ENCODE assay signal across 12 mouse cellular contexts in the genomic region with DNA sequence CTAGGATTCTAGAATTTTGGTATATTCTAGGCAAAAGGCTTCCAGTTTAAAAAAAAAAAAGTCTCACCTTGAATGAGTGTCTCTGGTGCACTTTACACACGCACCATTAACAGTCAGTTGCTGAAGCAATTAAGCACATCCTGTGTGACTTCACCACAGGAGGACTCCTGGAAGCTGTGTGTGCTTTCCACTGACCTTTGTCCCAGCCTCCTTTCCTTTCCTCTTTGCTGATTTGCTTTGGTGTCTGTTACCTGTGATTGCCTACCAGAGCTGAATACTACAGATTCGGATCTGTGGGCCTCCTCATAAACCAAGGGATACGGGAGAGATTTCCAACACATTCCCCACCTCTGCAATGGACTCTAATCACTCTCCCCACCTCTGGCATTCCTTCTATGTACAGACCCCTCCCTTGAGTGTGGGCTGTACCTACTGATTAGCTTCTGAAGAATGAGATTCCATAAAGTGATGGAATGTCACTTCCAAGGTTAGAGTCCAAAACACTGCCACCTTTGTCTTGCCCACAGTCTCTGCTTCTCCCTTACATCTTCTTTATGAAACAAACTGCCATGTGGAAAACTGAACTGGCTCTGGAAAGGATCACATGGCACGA. TPM values are rescaled to one million over a fixed set of nuclear protein-coding genes. Genes with fewer than 3 reads are reported as not detected.
DNase-seq lines count a peak whose midpoint lies in the region; ATAC-seq and TF ChIP-seq lines count a peak whose summit lies in the region.
"Had no signal": no experiment of that assay in that cellular context is flagged by ENCODE, and none has a peak within 500 bp of the region (broad histone marks: within the 10 kb centered on the region; RNA-seq: fewer than 3 reads in every experiment).

No protein-coding gene starts in this region.

- no peaks in the 10 kb centered on the region for H3K36me3 ChIP-seq in heart, embryonic 12.5 days
- no peaks in the 10 kb centered on the region for H3K36me3 ChIP-seq in liver, adult 2 months (ENCODE audit: control insufficient read depth, insufficient read depth, low read length)
- H3K36me3 ChIP-seq in liver, embryonic 11.5 days (ENCODE audit: control insufficient read depth, insufficient read depth, low read length), result no peaks in the 10 kb centered on the region
- no peaks in the 10 kb centered on the region for H3K36me3 ChIP-seq in intestine, postnatal 0 days (ENCODE audit: control insufficient read depth, insufficient read depth)
- H3K36me3 ChIP-seq in stomach, embryonic 16.5 days (ENCODE audit: control insufficient read depth, insufficient read depth, low read length), result no peaks in the 10 kb centered on the region
- H3K36me3 ChIP-seq in hindbrain, embryonic 13.5 days, result no peaks in the 10 kb centered on the region

- no peak overlapping the region for H3K9ac ChIP-seq in heart, embryonic 12.5 days
- H3K9ac ChIP-seq in liver, adult 2 months (ENCODE audit: low read depth, low read length), result no peak overlapping the region
- H3K9ac ChIP-seq in liver, embryonic 11.5 days (ENCODE audit: low read depth, low read length), result no peak overlapping the region
- H3K9ac ChIP-seq in intestine, postnatal 0 days (ENCODE audit: low read depth, low read length), result no peak overlapping the region
- H3K9ac ChIP-seq in stomach, embryonic 16.5 days (ENCODE audit: low read length), result no peak overlapping the region
- no peak overlapping the region for H3K9ac ChIP-seq in hindbrain, embryonic 13.5 days
- H3K9ac ChIP-seq: forebrain, postnatal 0 days; midbrain, embryonic 12.5 days had no signal

- WGBS in heart, embryonic 12.5 days, result 31% methylated on average over 4 of the region's 4 CpGs
- 38% methylated on average over 4 of the region's 4 CpGs for WGBS in liver, adult 2 months
- WGBS in liver, embryonic 11.5 days, result 60% methylated on average over 4 of the region's 4 CpGs
- WGBS in intestine, postnatal 0 days, result 36% methylated on average over 4 of the region's 4 CpGs
- WGBS in stomach, embryonic 16.5 days, result 53% methylated on average over 4 of the region's 4 CpGs
- WGBS in hindbrain, embryonic 13.5 days, result 82% methylated on average over 4 of the region's 4 CpGs

- H3K4me2 ChIP-seq in heart, embryonic 12.5 days, result 0 out of 2 replicates have a peak overlapping the region, but pooled peaks have one; percentile 6
- no peak overlapping the region for H3K4me2 ChIP-seq in liver, embryonic 11.5 days
- H3K4me2 ChIP-seq in intestine, postnatal 0 days (replicated peaks; ENCODE audit: low read depth), result peak overlapping the region; percentile 24; the same call in 1 of the 2 replicates
- H3K4me2 ChIP-seq in stomach, embryonic 16.5 days (ENCODE audit: low read depth, low read length), result no peak overlapping the region
- no peak overlapping the region for H3K4me2 ChIP-seq in hindbrain, embryonic 13.5 days
- H3K4me2 ChIP-seq: midbrain, embryonic 12.5 days had no signal

- H3K27me3 ChIP-seq in heart, embryonic 12.5 days (replicated peaks), result no peaks in the 10 kb centered on the region
- no peaks in the 10 kb centered on the region for H3K27me3 ChIP-seq in liver, adult 2 months (ENCODE audit: control insufficient read depth, insufficient read depth, low read length)
- no peaks in the 10 kb centered on the region for H3K27me3 ChIP-seq in liver, embryonic 11.5 days (replicated peaks; ENCODE audit: control insufficient read depth, insufficient read depth, low read length)
- no peaks in the 10 kb centered on the region for H3K27me3 ChIP-seq in intestine, postnatal 0 days (replicated peaks; ENCODE audit: control insufficient read depth, insufficient read depth, low read length)
- H3K27me3 ChIP-seq in stomach, embryonic 16.5 days (ENCODE audit: control insufficient read depth, insufficient read depth, low read length), result no peaks in the 10 kb centered on the region
- no peaks in the 10 kb centered on the region for H3K27me3 ChIP-seq in hindbrain, embryonic 13.5 days
- H3K27me3 ChIP-seq: midbrain, embryonic 12.5 days had no signal

- H3K4me1 ChIP-seq in heart, embryonic 12.5 days (replicated peaks), result peaks cover 71% of the 10 kb centered on the region
- H3K4me1 ChIP-seq in liver, adult 2 months (ENCODE audit: control insufficient read depth, insufficient read depth, low read length), result peaks cover 9% of the 10 kb centered on the region
- H3K4me1 ChIP-seq in liver, embryonic 11.5 days (replicated peaks; ENCODE audit: control insufficient read depth, insufficient read depth, low read length), result peaks cover 23% of the 10 kb centered on the region
- peaks cover 10% of the 10 kb centered on the region for H3K4me1 ChIP-seq in intestine, postnatal 0 days (replicated peaks; ENCODE audit: control insufficient read depth, insufficient read depth, low read length)
- peaks cover 11% of the 10 kb centered on the region for H3K4me1 ChIP-seq in stomach, embryonic 16.5 days (ENCODE audit: control insufficient read depth, insufficient read depth, low read length)
- peaks cover 51% of the 10 kb centered on the region for H3K4me1 ChIP-seq in hindbrain, embryonic 13.5 days (replicated peaks)

- peaks cover 32% of the 10 kb centered on the region for H3K79me2 ChIP-seq in liver, adult 2 months (ENCODE audit: control insufficient read depth, insufficient read depth, low read length)

- no peak for DNase-seq in heart, adult 9 months (ENCODE audit: low spot score in 2 of 2)
- peak; percentile 77 for DNase-seq in liver, adult 2 months (ENCODE audit: extremely low read depth, low read depth, low spot score)
- DNase-seq in liver, embryonic 11.5 days (ENCODE audit: low spot score), result no peak
- no peak for DNase-seq in cerebellum, adult 11 months
- DNase-seq: forebrain, postnatal 0 days; lung, adult 18-20 months had no signal

- peak overlapping the region; percentile 36 for H3K27ac ChIP-seq in heart, embryonic 12.5 days (ENCODE audit: poor library complexity, severe bottlenecking)
- peak overlapping the region; percentile 15; the same call in 1 of the 2 replicates for H3K27ac ChIP-seq in liver, adult 2 months (replicated peaks; ENCODE audit: insufficient read depth, low read depth, low read length)
- no peak overlapping the region for H3K27ac ChIP-seq in liver, embryonic 11.5 days (ENCODE audit: low read depth, low read length)
- H3K27ac ChIP-seq in intestine, postnatal 0 days (ENCODE audit: low read depth, low read length), result peak overlapping the region; percentile 77
- no peak overlapping the region for H3K27ac ChIP-seq in stomach, embryonic 16.5 days (ENCODE audit: low read length)
- H3K27ac ChIP-seq in hindbrain, embryonic 13.5 days, result no peak overlapping the region
- H3K27ac ChIP-seq: midbrain, embryonic 12.5 days had no signal

- ATAC-seq in heart, embryonic 12.5 days (ENCODE audit: insufficient number of reproducible peaks, low FRiP score), result no peak
- ATAC-seq in liver, embryonic 11.5 days (replicated peaks; ENCODE audit: low FRiP score), result no peak
- peak; percentile 94 for ATAC-seq in intestine, postnatal 0 days
- peak; percentile 49; the same call in 1 of the 2 replicates for ATAC-seq in stomach, embryonic 16.5 days (ENCODE audit: insufficient read depth, low FRiP score)
- no peak for ATAC-seq in hindbrain, embryonic 13.5 days (ENCODE audit: low FRiP score)
- ATAC-seq: forebrain, postnatal 0 days; inflammation-experienced regulatory T-cells, adult 6 months had no signal

- H3K4me3 ChIP-seq in heart, embryonic 12.5 days, result no peak overlapping the region
- H3K4me3 ChIP-seq in liver, adult 2 months (ENCODE audit: insufficient read depth, low read depth, low read length), result no peak overlapping the region
- no peak overlapping the region for H3K4me3 ChIP-seq in liver, embryonic 11.5 days (ENCODE audit: low read depth, low read length)
- H3K4me3 ChIP-seq in intestine, postnatal 0 days (ENCODE audit: low read depth, low read length), result no peak overlapping the region
- no peak overlapping the region for H3K4me3 ChIP-seq in stomach, embryonic 16.5 days (replicated peaks; ENCODE audit: low read length)
- H3K4me3 ChIP-seq in hindbrain, embryonic 13.5 days, result no peak overlapping the region
- H3K4me3 ChIP-seq: midbrain, embryonic 12.5 days had no signal

- no peak for TF ChIP-seq POLR2A in liver, adult 2 months (IDR thresholded peaks at IDR 0.05; ENCODE audit: extremely low read depth, insufficient read depth, low read length)

- TF ChIP-seq CTCF in liver, adult 2 months (IDR thresholded peaks at IDR 0.05; ENCODE audit: low read depth, low read length), result no peak
- TF ChIP-seq CTCF in intestine, postnatal 0 days (IDR thresholded peaks at IDR 0.05; ENCODE audit: low read depth), result 0 out of 2 replicates have a peak, but pooled peaks have one; percentile 16

- no peaks in the 10 kb centered on the region for H3K9me3 ChIP-seq in heart, embryonic 12.5 days (replicated peaks)
- H3K9me3 ChIP-seq in liver, embryonic 11.5 days (ENCODE audit: control insufficient read depth, low read length), result no peaks in the 10 kb centered on the region
- no peaks in the 10 kb centered on the region for H3K9me3 ChIP-seq in intestine, postnatal 0 days (ENCODE audit: control insufficient read depth)
- H3K9me3 ChIP-seq in stomach, embryonic 16.5 days (replicated peaks; ENCODE audit: control insufficient read depth, low read length), result no peaks in the 10 kb centered on the region
- H3K9me3 ChIP-seq in hindbrain, embryonic 13.5 days, result no peaks in the 10 kb centered on the region
- H3K9me3 ChIP-seq: midbrain, embryonic 12.5 days had no signal

RNA-seq across cellular contexts. Expression of a gene that starts 32.0 kb away (rescaled TPM):
- polyA plus RNA-seq in heart, embryonic 12.5 days (2016; fragmentation: Nextera tagmentation; extraction: Ambion mirVana), result 28.2 and 32.2 TPM in 2 replicates
- total RNA-seq in liver, adult 2 months (2014; rRNA removed), result 19.2 and 25.7 TPM in 2 replicates
- 6.0 and 7.2 TPM in 2 replicates for polyA plus RNA-seq in liver, adult 2 months (2012; rRNA removed)
- polyA plus RNA-seq in liver, embryonic 11.5 days (2014; fragmentation: Nextera tagmentation; extraction: Ambion mirVana), result 14.2 and 15.3 TPM in 2 replicates
- polyA plus RNA-seq in intestine, postnatal 0 days (2015; fragmentation: Nextera tagmentation; extraction: Ambion mirVana), result 6.5 and 6.9 TPM in 2 replicates
- 9.3 and 9.5 TPM in 2 replicates for polyA plus RNA-seq in stomach, embryonic 16.5 days (2015; fragmentation: Nextera tagmentation; extraction: Ambion mirVana)
- 35.6 and 41.1 TPM in 2 replicates for polyA plus RNA-seq in hindbrain, embryonic 13.5 days (2015; fragmentation: Nextera tagmentation; extraction: Ambion mirVana)

Comparison
In these comparisons a context has a peak if more than half of its experiments do, and no peak if none do; other contexts are left out.
1. H3K27ac ChIP-seq: peak in heart, embryonic 12.5 days (single experiment), liver, adult 2 months (single experiment) and intestine, postnatal 0 days (single experiment); none in liver, embryonic 11.5 days (single experiment), stomach, embryonic 16.5 days (single experiment) and hindbrain, embryonic 13.5 days (single experiment).
2. ATAC-seq: peak in intestine, postnatal 0 days (single experiment) and stomach, embryonic 16.5 days (single experiment); none in heart, embryonic 12.5 days (single experiment), liver, embryonic 11.5 days (single experiment) and hindbrain, embryonic 13.5 days (single experiment).
3. H3K4me2 ChIP-seq: peak in heart, embryonic 12.5 days (single experiment) and intestine, postnatal 0 days (single experiment); none in liver, embryonic 11.5 days (single experiment), stomach, embryonic 16.5 days (single experiment) and hindbrain, embryonic 13.5 days (single experiment).